In the genomic region with DNA sequence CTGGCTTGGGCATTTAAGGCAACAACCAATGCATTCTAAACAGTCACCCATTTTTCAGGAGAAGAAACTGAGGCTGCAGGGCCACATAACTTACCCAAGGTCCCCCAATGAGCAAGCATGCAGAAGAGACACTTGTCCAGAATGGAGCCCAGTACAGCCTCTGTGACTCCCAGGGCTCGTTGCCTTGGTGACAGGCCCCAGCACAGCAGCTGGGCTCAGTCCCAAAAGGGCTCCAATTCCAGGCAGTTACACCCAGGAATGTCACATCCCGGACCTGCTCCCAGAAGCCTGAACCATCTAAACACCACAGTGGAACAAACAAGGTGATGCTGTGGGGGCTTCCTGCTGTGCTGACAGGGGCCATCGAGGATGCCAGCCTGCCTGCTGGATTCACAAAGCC, we compare ENCODE assay signal across 15 mouse cellular contexts. TPM values are rescaled to one million over a fixed set of nuclear protein-coding genes. Genes with fewer than 3 reads are reported as not detected.
DNase-seq lines count a peak whose midpoint lies in the region; ATAC-seq and TF ChIP-seq lines count a peak whose summit lies in the region.
"Had no signal": no experiment of that assay in that cellular context is flagged by ENCODE, and none has a peak within 500 bp of the region (broad histone marks: within the 10 kb centered on the region; RNA-seq: fewer than 3 reads in every experiment).

No protein-coding gene starts in this region.

- no peak overlapping the region for H3K4me2 ChIP-seq in midbrain, embryonic 11.5 days
- H3K4me2 ChIP-seq: heart, embryonic 13.5 days; limb, embryonic 15.5 days had no signal

- DNase-seq in adrenal gland, postnatal 36 days = peak; percentile 17 to 41
- DNase-seq in adrenal gland, adult 8-10 months = no peak
- DNase-seq in kidney, postnatal 10 days = peak; percentile 37
- no peak for DNase-seq in kidney, postnatal 36 days
- DNase-seq in brain, embryonic 14.5 days (ENCODE audit: low read depth) = peak; percentile 55
- DNase-seq in midbrain, embryonic 11.5 days (ENCODE audit: low spot score, missing footprints) = no peak
- DNase-seq in cerebellum, postnatal 14 days = no peak
- DNase-seq in cerebellum, adult 9-10 months = no peak
- DNase-seq: layer of hippocampus, adult 9-11 months; lung, postnatal 36 days had no signal

- no peaks in the 10 kb centered on the region for H3K9me3 ChIP-seq in midbrain, embryonic 11.5 days (ENCODE audit: control insufficient read depth, low read length)
- H3K9me3 ChIP-seq: heart, embryonic 13.5 days; limb, embryonic 15.5 days had no signal

- WGBS in midbrain, embryonic 11.5 days = 44% methylated on average over 3 of the region's 3 CpGs

- H3K4me1 ChIP-seq in midbrain, embryonic 11.5 days (ENCODE audit: control insufficient read depth, insufficient read depth, low read length) = peaks cover 46% of the 10 kb centered on the region

- ATAC-seq in midbrain, embryonic 11.5 days (ENCODE audit: low FRiP score) = no peak
- ATAC-seq: activated CD4-positive, CD25-positive, alpha-beta regulatory T cell, adult 4 months; inflammation-experienced regulatory T-cells, adult 6 months had no signal

- peak overlapping the region; percentile 38; the same call in 1 of the 2 replicates for H3K9ac ChIP-seq in midbrain, embryonic 11.5 days (ENCODE audit: low read length)
- H3K9ac ChIP-seq: limb, embryonic 15.5 days had no signal

- H3K36me3 ChIP-seq in midbrain, embryonic 11.5 days (ENCODE audit: control insufficient read depth, insufficient read depth, low read length) = no peaks in the 10 kb centered on the region
- H3K36me3 ChIP-seq: heart, embryonic 13.5 days; limb, embryonic 15.5 days had no signal

- no peak overlapping the region for H3K4me3 ChIP-seq in midbrain, embryonic 11.5 days (ENCODE audit: low read depth, low read length)
- H3K4me3 ChIP-seq: heart, embryonic 13.5 days; limb, embryonic 15.5 days had no signal

- TF ChIP-seq CTCF in brain, embryonic 14.5 days (IDR thresholded peaks at IDR 0.05; ENCODE audit: borderline replicate concordance, extremely low read depth, insufficient read depth, insufficient read length) = no peak

- TF ChIP-seq POLR2A in brain, embryonic 14.5 days (IDR thresholded peaks at IDR 0.05; ENCODE audit: borderline replicate concordance, extremely low read depth, insufficient read depth, insufficient read length, poor library complexity, severe bottlenecking) = no peak

- H3K27ac ChIP-seq in midbrain, embryonic 11.5 days (ENCODE audit: low read depth, low read length) = no peak overlapping the region
- H3K27ac ChIP-seq: heart, embryonic 13.5 days had no signal

- H3K27me3 ChIP-seq in midbrain, embryonic 11.5 days (ENCODE audit: control insufficient read depth, insufficient read depth, low read length) = no peaks in the 10 kb centered on the region; the same call in 1 of the 2 replicates

RNA-seq across cellular contexts. Expression of a gene that starts 6.1 kb away (rescaled TPM):
- 1 to 10 TPM in 1 of 2 experiments, under 1 TPM in 1; 0.63 to 1.1 TPM for total RNA-seq in adrenal gland, postnatal 36 days (2021)
- total RNA-seq in adrenal gland, adult 8-10 months (2022) = 1 to 10 TPM; 1.4 to 3.1 (median 2.2) TPM
- 28.5 and 36.5 TPM in 2 replicates for polyA plus RNA-seq in brain, embryonic 14.5 days (2012; rRNA removed)
- 7.8 and 8.3 TPM in 2 replicates for polyA plus RNA-seq in midbrain, embryonic 11.5 days (2014; fragmentation: Nextera tagmentation; extraction: Ambion mirVana)
- total RNA-seq: common myeloid progenitor, adult 5-6 weeks had no signal
- polyA plus RNA-seq: activated CD4-positive, CD25-positive, alpha-beta regulatory T cell, adult 4 months; inflammation-experienced regulatory T-cells, adult 6 months had no signal

Comparison
In these comparisons a context has a peak if more than half of its experiments do, and no peak if none do; other contexts are left out.
1. DNase-seq: peak in adrenal gland, postnatal 36 days (2 of 2), kidney, postnatal 10 days (single experiment) and brain, embryonic 14.5 days (single experiment); none in adrenal gland, adult 8-10 months (single experiment), kidney, postnatal 36 days (0 of 2), midbrain, embryonic 11.5 days (single experiment), cerebellum, postnatal 14 days (0 of 2) and cerebellum, adult 9-10 months (single experiment).